In the genomic region with DNA sequence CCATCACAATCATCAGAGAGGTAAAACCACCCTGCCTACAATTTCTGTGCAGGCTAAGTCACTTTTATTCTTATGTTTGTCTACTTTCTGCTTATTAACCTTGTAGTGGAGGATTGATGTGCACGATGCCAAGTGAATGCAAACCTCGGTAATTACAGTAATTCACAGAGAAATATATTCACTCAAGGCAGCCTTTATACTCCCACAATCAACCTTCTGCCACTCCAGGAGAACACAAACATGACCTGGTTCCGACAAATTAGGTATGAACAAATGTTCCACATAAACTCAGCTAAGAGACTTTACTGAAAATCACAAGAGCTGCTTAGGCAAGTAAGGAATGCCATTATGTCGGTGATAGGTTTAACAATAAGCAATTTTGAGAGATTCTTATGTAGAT, we compare ENCODE assay signal across 23 mouse cellular contexts.
DNase-seq lines count a peak whose midpoint lies in the region; ATAC-seq and TF ChIP-seq lines count a peak whose summit lies in the region.
"Had no signal": no experiment of that assay in that cellular context is flagged by ENCODE, and none has a peak within 500 bp of the region (broad histone marks: within the 10 kb centered on the region; RNA-seq: fewer than 3 reads in every experiment).

No protein-coding gene starts in this region.

- DNase-seq in forebrain, postnatal 0 days: no peak
- DNase-seq in brain, adult 2 months (ENCODE audit: low read depth, low spot score): peak; percentile 4
- DNase-seq in mesoderm, embryonic 11.5 days (ENCODE audit: low read depth, low spot score): peak; percentile 1
- no peak for DNase-seq in spleen, postnatal 10 days (ENCODE audit: low spot score in 2 of 2)
- DNase-seq in lung, adult 2 months: no peak
- DNase-seq: adrenal gland, adult 8-10 months; adrenal gland, postnatal 25 days; cerebellum, adult 11 months; cerebellum, adult 2 months; cerebellum, adult 9-11 months; cerebellum, postnatal 25 days; gastrocnemius, adult 2 months; gastrocnemius, postnatal 14 days; heart, adult 11 months had no signal

- no peak for TF ChIP-seq CTCF in forebrain, postnatal 0 days (IDR thresholded peaks at IDR 0.05; ENCODE audit: low read depth)
- TF ChIP-seq CTCF in lung, adult 2 months (IDR thresholded peaks at IDR 0.05; ENCODE audit: insufficient read depth, low read length): no peak

- no peaks in the 10 kb centered on the region for H3K27me3 ChIP-seq in forebrain, embryonic 15.5 days
- H3K27me3 ChIP-seq in forebrain, postnatal 0 days (ENCODE audit: insufficient read depth, low read length): no peaks in the 10 kb centered on the region
- H3K27me3 ChIP-seq: embryonic facial prominence, embryonic 12.5 days; embryonic facial prominence, embryonic 15.5 days; hindbrain, embryonic 12.5 days; hindbrain, embryonic 15.5 days had no signal

- H3K27ac ChIP-seq in forebrain, embryonic 15.5 days (replicated peaks): no peak overlapping the region
- H3K27ac ChIP-seq in forebrain, postnatal 0 days (ENCODE audit: low read depth, low read length): no peak overlapping the region
- H3K27ac ChIP-seq: embryonic facial prominence, embryonic 12.5 days; embryonic facial prominence, embryonic 15.5 days; gastrocnemius, adult 2 months; hindbrain, embryonic 12.5 days; hindbrain, embryonic 15.5 days had no signal

- no peak overlapping the region for H3K9ac ChIP-seq in forebrain, embryonic 15.5 days (replicated peaks)
- H3K9ac ChIP-seq in forebrain, postnatal 0 days: no peak overlapping the region
- H3K9ac ChIP-seq: embryonic facial prominence, embryonic 12.5 days; embryonic facial prominence, embryonic 15.5 days; hindbrain, embryonic 12.5 days; hindbrain, embryonic 15.5 days had no signal

- no peak for TF ChIP-seq POLR2A in lung, adult 2 months (IDR thresholded peaks at IDR 0.05; ENCODE audit: borderline replicate concordance, extremely low read depth, low read depth, low read length)

- H3K36me3 ChIP-seq in forebrain, embryonic 15.5 days: no peaks in the 10 kb centered on the region
- H3K36me3 ChIP-seq in forebrain, postnatal 0 days (ENCODE audit: insufficient read depth): no peaks in the 10 kb centered on the region
- H3K36me3 ChIP-seq: embryonic facial prominence, embryonic 12.5 days; embryonic facial prominence, embryonic 15.5 days; hindbrain, embryonic 12.5 days; hindbrain, embryonic 15.5 days had no signal

- no peaks in the 10 kb centered on the region for H3K4me1 ChIP-seq in forebrain, embryonic 15.5 days
- H3K4me1 ChIP-seq in forebrain, postnatal 0 days (ENCODE audit: insufficient read depth): no peaks in the 10 kb centered on the region
- H3K4me1 ChIP-seq in lung, adult 2 months (ENCODE audit: control insufficient read depth, insufficient read depth, low read length): no peaks in the 10 kb centered on the region
- H3K4me1 ChIP-seq: embryonic facial prominence, embryonic 12.5 days; embryonic facial prominence, embryonic 15.5 days; hindbrain, embryonic 12.5 days; hindbrain, embryonic 15.5 days had no signal

- peak; percentile 35; the same call in 1 of the 2 replicates for ATAC-seq in forebrain, embryonic 15.5 days (replicated peaks)
- ATAC-seq in forebrain, postnatal 0 days: no peak
- ATAC-seq: activated CD4-positive, CD25-positive, alpha-beta regulatory T cell, adult 4 months; CD4-positive, CD25-positive, alpha-beta regulatory T cell, adult 4 months; forebrain, embryonic 16.5 days had no signal

- H3K9me3 ChIP-seq in forebrain, embryonic 15.5 days: no peaks in the 10 kb centered on the region
- H3K9me3 ChIP-seq in forebrain, postnatal 0 days (ENCODE audit: low read length): no peaks in the 10 kb centered on the region
- H3K9me3 ChIP-seq: embryonic facial prominence, embryonic 12.5 days; embryonic facial prominence, embryonic 15.5 days; hindbrain, embryonic 12.5 days; hindbrain, embryonic 15.5 days had no signal

- H3K4me2 ChIP-seq in forebrain, embryonic 15.5 days (replicated peaks): no peak overlapping the region
- no peak overlapping the region for H3K4me2 ChIP-seq in forebrain, postnatal 0 days (ENCODE audit: low read depth)
- H3K4me2 ChIP-seq: embryonic facial prominence, embryonic 12.5 days; embryonic facial prominence, embryonic 15.5 days; heart, embryonic 11.5 days; hindbrain, embryonic 12.5 days; hindbrain, embryonic 15.5 days had no signal

- H3K4me3 ChIP-seq in forebrain, embryonic 15.5 days: no peak overlapping the region
- no peak overlapping the region for H3K4me3 ChIP-seq in forebrain, postnatal 0 days (ENCODE audit: low read depth, low read length)
- H3K4me3 ChIP-seq in lung, adult 2 months (replicated peaks; ENCODE audit: extremely low read depth, low read depth, low read length): no peak overlapping the region
- H3K4me3 ChIP-seq: embryonic facial prominence, embryonic 12.5 days; embryonic facial prominence, embryonic 15.5 days; gastrocnemius, adult 2 months; hindbrain, embryonic 12.5 days; hindbrain, embryonic 15.5 days had no signal

- 8% methylated on average over 4 of the region's 4 CpGs for WGBS in forebrain, embryonic 15.5 days
- 13% methylated on average over 4 of the region's 4 CpGs for WGBS in forebrain, postnatal 0 days
- WGBS in lung, adult 2 months: 78% methylated on average over 4 of the region's 4 CpGs

Comparison
In these comparisons a context has a peak if more than half of its experiments do, and no peak if none do; other contexts are left out.
1. DNase-seq: peak in brain, adult 2 months (single experiment) and mesoderm, embryonic 11.5 days (single experiment); none in forebrain, postnatal 0 days (single experiment), spleen, postnatal 10 days (0 of 2) and lung, adult 2 months (single experiment).